Mouse (Mus musculus) left cerebral cortex, postnatal 14 days (tissue): ENCODE measurements around the gene Osbpl6. TPM values are rescaled to one million over a fixed set of nuclear protein-coding genes. Genes with fewer than 3 reads are reported as not detected.

Source experiments
- DNase-seq, 2 experiments: peaks; one replicate each; pipeline ENCODE4 v3.0.0; 2021 to 2022; ENCODE audit warnings: low spot score in 2 of 2, mixed read lengths in 1 of 2
- intact Hi-C: fragments of 180-260 bp; cut with DNase I; formaldehyde crosslinking; loops from one replicate; pipeline ENCODE4 v1.15.1; 2025
- total RNA-seq, 2 experiments: library from RNA; stranded (reverse); gene quantifications; 2 replicates each; pipeline ENCODE4 v1.2.3; 2021

Gene Osbpl6
- total RNA-seq, 2 experiments from 2014 or later, result 44.2 to 49.4 TPM

GRCm38 (mm10) chr2:76541900-76542299, 135.6 kb downstream of the Osbpl6 start:
- intact Hi-C loops, result no loop called here
- DNase-seq, result no peak

- intact Hi-C loops, result no loop called here
- DNase-seq, result no peak
Observed at GRCm38 (mm10) chr2:76542921-76543320, 136.6 kb downstream of the Osbpl6 start.

GRCm38 (mm10) chr2:76545539-76545938, 139.2 kb downstream of the Osbpl6 start:
- intact Hi-C loops, result no loop called here
- DNase-seq, result no peak

GRCm38 (mm10) chr2:76548171-76548570, 141.9 kb downstream of the Osbpl6 start:
- no peak for DNase-seq
- intact Hi-C loops, result no loop called here

GRCm38 (mm10) chr2:76548836-76549235, 142.5 kb downstream of the Osbpl6 start:
- no peak for DNase-seq
- intact Hi-C loops, result no loop called here

DNA sequence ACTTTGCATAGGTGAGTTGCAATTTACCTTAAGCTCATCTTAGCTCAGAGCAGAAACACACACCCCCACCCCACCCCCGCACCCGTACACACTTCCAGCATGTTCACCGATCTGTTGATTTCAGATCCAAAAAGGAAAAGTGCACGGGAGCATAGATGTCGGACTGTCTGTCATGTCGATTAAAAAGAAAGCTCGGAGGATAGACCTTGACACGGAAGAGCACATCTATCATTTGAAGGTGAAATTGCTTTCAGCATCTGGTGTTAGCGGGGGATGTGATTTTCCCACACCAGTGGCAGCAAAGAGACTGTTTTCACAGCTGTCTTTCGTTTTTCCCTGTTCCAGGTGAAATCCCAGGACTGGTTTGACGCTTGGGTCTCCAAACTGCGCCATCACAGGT, 143.0 kb downstream of the Osbpl6 start:
- intact Hi-C loops, result no loop called here
- DNase-seq, result no peak

- DNase-seq, result no peak
- intact Hi-C loops, result no loop called here
Observed at GRCm38 (mm10) chr2:76555852-76556558, 149.7 kb downstream of the Osbpl6 start.

GRCm38 (mm10) chr2:76560146-76560545, 153.8 kb downstream of the Osbpl6 start:
- intact Hi-C loops, result no loop called here
- no peak for DNase-seq

DNA sequence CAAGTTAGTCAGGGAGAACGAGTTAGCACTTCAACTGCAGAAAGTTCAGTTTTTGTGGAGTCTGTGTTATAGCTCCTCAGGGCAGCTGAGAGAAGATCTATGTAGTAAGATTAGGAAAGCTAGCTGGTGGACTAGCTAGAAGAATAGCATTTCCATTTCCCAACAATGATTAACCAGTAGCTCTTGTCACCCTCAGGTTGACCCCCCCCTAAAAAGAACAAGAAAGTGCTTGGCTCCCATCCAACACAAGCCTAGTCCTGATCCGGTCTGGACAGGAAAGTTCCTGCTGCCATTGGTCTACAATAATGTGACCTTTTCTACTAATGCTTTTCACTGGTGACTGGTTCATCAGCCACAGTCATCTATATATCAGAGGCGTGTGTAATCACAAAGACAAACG, 157.6 kb downstream of the Osbpl6 start:
- no peak for DNase-seq
- intact Hi-C loops, result no loop called here

- intact Hi-C loops, result no loop called here
- DNase-seq, result no peak
Observed at GRCm38 (mm10) chr2:76566933-76567551, 160.7 kb downstream of the Osbpl6 start.

GRCm38 (mm10) chr2:76571543-76571942, 165.2 kb downstream of the Osbpl6 start:
- intact Hi-C loops, result no loop called here
- DNase-seq, result no peak

DNA sequence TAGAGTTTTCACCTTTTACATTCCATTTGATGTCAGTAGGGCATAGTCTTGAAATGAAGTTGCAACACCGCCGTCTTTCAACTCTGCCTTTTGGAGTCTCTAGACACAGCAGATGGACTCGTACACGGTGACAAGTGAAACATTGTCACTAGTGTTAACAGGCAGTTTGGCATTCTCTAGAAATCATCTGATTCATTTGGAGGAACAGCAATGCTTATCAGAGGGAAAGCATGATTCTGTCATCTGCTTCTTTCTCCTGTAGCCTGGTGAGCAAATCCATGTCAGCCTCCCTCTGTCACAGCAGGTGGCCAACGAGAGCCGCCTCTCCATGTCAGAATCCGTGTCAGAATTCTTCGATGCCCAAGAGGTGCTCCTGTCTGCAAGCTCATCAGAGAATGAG, 172.6 kb downstream of the Osbpl6 start:
- no peak for DNase-seq
- intact Hi-C loops, result no loop called here

- no peak for DNase-seq
- intact Hi-C loops, result no loop called here
Observed at GRCm38 (mm10) chr2:76585090-76585489, 178.8 kb downstream of the Osbpl6 start.

DNA sequence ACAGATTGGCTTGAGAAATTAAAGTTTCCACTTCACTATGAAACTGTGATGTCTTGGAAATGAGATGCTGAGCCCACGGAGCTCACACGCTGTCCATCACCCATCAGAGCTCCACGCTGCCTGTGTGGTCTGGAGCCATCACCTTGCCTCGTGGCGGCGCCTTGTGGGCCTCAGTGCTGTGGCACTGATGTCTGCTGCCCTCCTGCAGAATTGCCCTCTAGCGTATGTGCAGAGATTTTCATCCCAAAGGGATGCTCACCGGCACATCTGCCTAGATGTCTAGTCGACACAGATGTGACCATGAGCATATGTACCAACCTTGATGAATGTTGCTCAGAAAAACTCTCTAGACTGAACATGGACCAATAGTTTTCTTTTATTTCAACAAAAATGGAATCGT, 180.6 kb downstream of the Osbpl6 start:
- intact Hi-C loops, result no loop called here
- no peak for DNase-seq

- no peak for DNase-seq
- intact Hi-C loops, result no loop called here
Observed at GRCm38 (mm10) chr2:76590221-76590620, 183.9 kb downstream of the Osbpl6 start.

GRCm38 (mm10) chr2:76592401-76592924, 186.2 kb downstream of the Osbpl6 start:
- intact Hi-C loops, result no loop called here
- DNase-seq, result no peak

GRCm38 (mm10) chr2:76597521-76597920, 191.2 kb downstream of the Osbpl6 start:
- no peak for DNase-seq
- intact Hi-C loops, result no loop called here

DNA sequence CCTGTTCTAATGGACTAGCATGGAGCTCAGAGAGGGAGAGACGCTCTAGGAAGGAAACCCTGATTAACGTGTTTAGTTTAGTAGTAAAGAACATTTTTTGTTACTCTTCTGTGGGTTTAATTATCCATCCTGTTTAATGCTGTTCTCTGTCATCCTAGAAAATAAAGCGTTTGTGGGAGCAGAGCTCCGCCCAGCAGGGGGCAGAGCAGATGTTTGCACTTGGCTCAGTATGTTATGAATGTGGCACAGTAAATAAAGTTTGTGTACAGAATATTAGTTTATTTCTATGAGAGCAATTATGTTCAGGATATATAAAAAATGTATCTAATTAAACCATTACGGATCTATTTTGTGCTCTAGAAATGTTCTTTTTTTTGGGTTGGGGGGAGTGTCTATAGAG, 192.9 kb downstream of the Osbpl6 start:
- intact Hi-C loops, result no loop called here

DNA sequence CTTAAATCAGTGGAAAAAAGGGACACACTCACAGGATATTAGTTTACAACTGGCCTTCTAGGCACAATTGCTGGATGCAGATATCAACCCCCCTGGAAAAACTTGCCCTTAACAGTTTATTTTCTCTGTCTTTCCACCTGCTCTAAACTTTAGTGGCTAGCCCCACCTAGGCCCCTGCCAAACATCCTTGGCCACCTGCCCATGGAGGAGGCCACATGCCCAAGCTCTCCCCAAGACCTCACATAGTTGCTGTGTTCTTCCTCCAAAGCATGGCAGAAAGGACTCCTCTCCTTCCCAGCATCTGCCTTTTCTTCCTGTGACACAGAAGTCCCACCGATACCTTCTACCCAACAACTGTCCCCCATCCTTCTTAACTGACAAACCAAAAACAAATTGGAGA, 195.9 kb downstream of the Osbpl6 start:
- intact Hi-C loops, result no loop called here
- no peak for DNase-seq

More for the DNA sequence above, 192.9 kb downstream of the Osbpl6 start:
- no peak for DNase-seq

DNA sequence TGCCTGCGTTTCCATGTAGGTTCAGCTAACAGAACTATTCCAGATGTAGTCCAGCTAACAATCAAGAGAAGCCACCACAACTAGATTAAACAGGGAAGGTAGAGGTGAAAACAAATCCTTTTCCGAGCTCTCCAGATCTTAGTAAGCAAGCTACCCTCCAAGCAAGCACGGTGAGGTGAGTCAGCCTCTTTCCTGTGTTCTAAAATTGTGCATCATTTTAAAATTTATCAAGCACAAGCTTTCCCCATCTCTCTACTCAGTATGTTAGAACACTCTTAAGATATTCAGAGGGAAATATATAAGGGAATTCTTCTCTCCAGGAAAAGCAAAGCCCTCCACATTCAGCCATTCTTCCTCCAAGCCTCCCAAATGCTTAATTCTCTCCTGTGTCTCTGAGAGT, 200.4 kb downstream of the Osbpl6 start:
- intact Hi-C loops, result no loop called here
- no peak for DNase-seq
